ENCODE assay signal across 8 mouse cellular contexts in genomic region chr12:102129508-102130030, GRCm38 (mm10). TPM values are rescaled to one million over a fixed set of nuclear protein-coding genes. Genes with fewer than 3 reads are reported as not detected.
DNase-seq lines count a peak whose midpoint lies in the region; ATAC-seq lines count a peak whose summit lies in the region.

No protein-coding gene starts in this region.

- intact Hi-C loops in gastrocnemius, postnatal 14 days (cut with DNase I; ENCODE audit: low total_unique reads), result no loop called here

- peaks cover 62% of the 10 kb centered on the region for H3K27me3 ChIP-seq in kidney, embryonic 16.5 days (ENCODE audit: insufficient read depth, low read length)
- peaks cover 70% of the 10 kb centered on the region for H3K27me3 ChIP-seq in embryonic facial prominence, embryonic 12.5 days
- H3K27me3 ChIP-seq in intestine, embryonic 14.5 days (replicated peaks; ENCODE audit: control insufficient read depth, insufficient read depth, low read length), result peaks cover 65% of the 10 kb centered on the region
- peaks cover 14% of the 10 kb centered on the region for H3K27me3 ChIP-seq in midbrain, embryonic 16.5 days (ENCODE audit: control insufficient read depth, insufficient read depth, low read depth, low read length)

- no peak; the same call in 1 of the 2 replicates for ATAC-seq in kidney, embryonic 16.5 days (ENCODE audit: low FRiP score, low TSS enrichment)
- no peak for ATAC-seq in embryonic facial prominence, embryonic 12.5 days (ENCODE audit: insufficient number of reproducible peaks, insufficient read depth, low FRiP score, low TSS enrichment)
- ATAC-seq in intestine, embryonic 14.5 days (replicated peaks; ENCODE audit: low FRiP score, low TSS enrichment, low read depth), result peak; percentile 64
- peak; percentile 30; the same call in 1 of the 2 replicates for ATAC-seq in midbrain, embryonic 16.5 days

- peak overlapping the region; percentile 97 for H3K4me2 ChIP-seq in kidney, embryonic 16.5 days (replicated peaks; ENCODE audit: low read depth, low read length)
- H3K4me2 ChIP-seq in embryonic facial prominence, embryonic 12.5 days (replicated peaks), result peak overlapping the region; percentile 99
- peak overlapping the region; percentile 96 for H3K4me2 ChIP-seq in intestine, embryonic 14.5 days (ENCODE audit: low read length)
- H3K4me2 ChIP-seq in midbrain, embryonic 16.5 days (ENCODE audit: low read length), result peak overlapping the region; percentile 97

- peak overlapping the region; percentile 60 for H3K4me3 ChIP-seq in kidney, embryonic 16.5 days (ENCODE audit: low read length)
- H3K4me3 ChIP-seq in embryonic facial prominence, embryonic 12.5 days, result peak overlapping the region; percentile 53
- peak overlapping the region; percentile 47 for H3K4me3 ChIP-seq in intestine, embryonic 14.5 days (ENCODE audit: low read depth, low read length)
- peak overlapping the region; percentile 56 for H3K4me3 ChIP-seq in midbrain, embryonic 16.5 days (ENCODE audit: low read depth, low read length)

- no peaks in the 10 kb centered on the region for H3K36me3 ChIP-seq in kidney, embryonic 16.5 days (ENCODE audit: insufficient read depth, low read length)
- H3K36me3 ChIP-seq in embryonic facial prominence, embryonic 12.5 days, result no peaks in the 10 kb centered on the region
- no peaks in the 10 kb centered on the region for H3K36me3 ChIP-seq in intestine, embryonic 14.5 days (ENCODE audit: control insufficient read depth, insufficient read depth, low read length)
- H3K36me3 ChIP-seq in midbrain, embryonic 16.5 days (ENCODE audit: control insufficient read depth, insufficient read depth, low read length), result no peaks in the 10 kb centered on the region

- peak overlapping the region; percentile 54; the same call in 1 of the 2 replicates for H3K9ac ChIP-seq in kidney, embryonic 16.5 days (replicated peaks; ENCODE audit: low read length)
- H3K9ac ChIP-seq in embryonic facial prominence, embryonic 12.5 days, result peak overlapping the region; percentile 47; the same call in 1 of the 2 replicates
- peak overlapping the region; percentile 32; the same call in 1 of the 2 replicates for H3K9ac ChIP-seq in intestine, embryonic 14.5 days (ENCODE audit: low read length)
- H3K9ac ChIP-seq in midbrain, embryonic 16.5 days (ENCODE audit: low read depth, low read length), result peak overlapping the region; percentile 62

- 3% methylated on average over 14 of the region's 14 CpGs for WGBS in kidney, embryonic 16.5 days
- 2% methylated on average over 14 of the region's 14 CpGs for WGBS in embryonic facial prominence, embryonic 12.5 days
- WGBS in intestine, embryonic 14.5 days, result 2% methylated on average over 14 of the region's 14 CpGs
- under 1% methylated on average over 14 of the region's 14 CpGs for WGBS in midbrain, embryonic 16.5 days

- H3K9me3 ChIP-seq in kidney, embryonic 16.5 days (ENCODE audit: low read length), result no peaks in the 10 kb centered on the region
- no peaks in the 10 kb centered on the region for H3K9me3 ChIP-seq in embryonic facial prominence, embryonic 12.5 days
- H3K9me3 ChIP-seq in intestine, embryonic 14.5 days (ENCODE audit: control insufficient read depth, low read length), result no peaks in the 10 kb centered on the region
- H3K9me3 ChIP-seq in midbrain, embryonic 16.5 days (replicated peaks; ENCODE audit: control insufficient read depth, low read length, poor library complexity, severe bottlenecking), result no peaks in the 10 kb centered on the region

- no peak overlapping the region for H3K27ac ChIP-seq in kidney, embryonic 16.5 days (ENCODE audit: low read length)
- H3K27ac ChIP-seq in embryonic facial prominence, embryonic 12.5 days, result no peak overlapping the region
- no peak overlapping the region for H3K27ac ChIP-seq in intestine, embryonic 14.5 days (ENCODE audit: low read depth)
- no peak overlapping the region for H3K27ac ChIP-seq in midbrain, embryonic 16.5 days (ENCODE audit: low read length)

- peaks cover 21% of the 10 kb centered on the region for H3K4me1 ChIP-seq in kidney, embryonic 16.5 days (ENCODE audit: insufficient read depth, low read length)
- H3K4me1 ChIP-seq in embryonic facial prominence, embryonic 12.5 days, result peaks cover 16% of the 10 kb centered on the region
- H3K4me1 ChIP-seq in intestine, embryonic 14.5 days (replicated peaks; ENCODE audit: control insufficient read depth, insufficient read depth, low read length), result peaks cover 7% of the 10 kb centered on the region; the same call in 1 of the 2 replicates
- H3K4me1 ChIP-seq in midbrain, embryonic 16.5 days (ENCODE audit: control insufficient read depth, insufficient read depth, low read length), result peaks cover 25% of the 10 kb centered on the region; the same call in 1 of the 2 replicates

- DNase-seq in kidney, adult 18-20 months, result no peak
- DNase-seq in intestine, embryonic 14.5 days (ENCODE audit: low spot score), result no peak
- no peak for DNase-seq in T-cell, adult 2 months (ENCODE audit: low spot score)
- DNase-seq in kidney, postnatal 14 days, result no peak
- DNase-seq in gastrocnemius, postnatal 14 days, result no peak

RNA-seq across cellular contexts. Expression of gene Slc24a4, which starts 1.0 kb away (rescaled TPM):
- polyA plus RNA-seq in kidney, embryonic 16.5 days (2015; fragmentation: Nextera tagmentation; extraction: Ambion mirVana), result 0.19 and 0.35 TPM in 2 replicates
- 0.52 and 0.75 TPM in 2 replicates for polyA plus RNA-seq in embryonic facial prominence, embryonic 12.5 days (2016; fragmentation: Nextera tagmentation; extraction: Ambion mirVana)
- 0.62 and 0.75 TPM in 2 replicates for polyA plus RNA-seq in intestine, embryonic 14.5 days (2014; fragmentation: Nextera tagmentation; extraction: Ambion mirVana)
- polyA plus RNA-seq in midbrain, embryonic 16.5 days (2015; fragmentation: Nextera tagmentation; extraction: Ambion mirVana), result 1.7 TPM in 2 replicates
- total RNA-seq in gastrocnemius, postnatal 14 days (2021), result under 1 TPM; 0.09 to 0.23 TPM

Comparison
In these comparisons a context has a peak if more than half of its experiments do, and no peak if none do; other contexts are left out.
1. ATAC-seq: peak in intestine, embryonic 14.5 days (single experiment) and midbrain, embryonic 16.5 days (single experiment); none in kidney, embryonic 16.5 days (single experiment) and embryonic facial prominence, embryonic 12.5 days (single experiment).
2. Peak in every context shown above with its lines, with median percentiles within 50 percentile points of each other: H3K4me2 ChIP-seq, H3K4me3 ChIP-seq and H3K9ac ChIP-seq.